Mouse (Mus musculus) cortical plate, adult 2 months (tissue): ENCODE data around the gene Tpx2. TPM values are rescaled to one million over a fixed set of nuclear protein-coding genes. Genes with fewer than 3 reads are reported as not detected.

Experiments
- H3K27ac ChIP-seq: fragments of 200-500 bp; 2 replicates; pipeline ENCODE4 v1.5.1; 2012; ENCODE audit warnings: low read length, control low read depth, inconsistent platforms; ENCODE audit not compliant: insufficient read depth
- H3K4me1 ChIP-seq: fragments of 200-500 bp; 2 replicates; pipeline ENCODE4 v1.6.1; 2011; ENCODE audit warnings: low read length; ENCODE audit not compliant: control insufficient read depth, insufficient read depth
- H3K4me3 ChIP-seq: fragments of 200-500 bp; 2 replicates; pipeline ENCODE4 v1.5.1; 2011; ENCODE audit warnings: mild to moderate bottlenecking, low read length, control low read depth; ENCODE audit not compliant: insufficient read depth
- CTCF ChIP-seq: fragments of 200-500 bp; IDR thresholded peaks from 2 replicates; pipeline ENCODE4 v1.5.1; 2011; ENCODE audit warnings: mild to moderate bottlenecking, control low read depth, low read length; ENCODE audit not compliant: insufficient read depth; ENCODE audit errors: extremely low read depth
- POLR2A ChIP-seq: fragments of 200-500 bp; IDR thresholded peaks from 2 replicates; pipeline ENCODE4 v1.6.1; 2011; ENCODE audit warnings: mild to moderate bottlenecking, low read length, control low read depth; ENCODE audit not compliant: insufficient read depth; ENCODE audit errors: extremely low read depth
- polyA plus RNA-seq: library from polyadenylated mRNA; depleted of rRNA; stranded (reverse); fragments of >200 nt; gene quantifications from 2 replicates; pipeline ENCODE4 v1.2.3, GENCODE M21; 2012

The Tpx2 gene
- polyA plus RNA-seq, 1 experiment: 1.8 TPM

DNA sequence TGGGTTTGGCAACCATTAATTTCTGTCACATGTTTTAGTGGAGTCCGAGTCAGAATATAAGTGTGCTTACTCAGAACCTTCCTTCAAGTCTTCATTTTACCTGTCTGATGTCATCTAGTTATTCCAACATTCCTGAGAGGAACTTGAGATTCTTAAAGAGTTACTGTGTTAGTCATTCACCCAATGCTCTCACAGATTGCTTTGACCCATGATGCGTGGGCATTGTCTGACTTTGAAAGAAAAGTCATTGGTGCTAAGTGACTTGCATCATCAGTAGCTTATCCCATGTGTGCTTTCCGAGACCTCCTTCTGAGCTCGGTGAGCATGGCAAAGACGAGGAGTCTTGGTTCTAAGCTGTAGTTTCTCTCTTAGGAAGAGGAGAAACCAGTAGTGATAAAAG, 41.0 kb downstream of the Tpx2 start:
- no peak for TF ChIP-seq POLR2A
- H3K4me3 ChIP-seq: no peak overlapping the region
- H3K27ac ChIP-seq: no peak overlapping the region
- no peaks in the 10 kb centered on the region; the same call in 1 of the 2 replicates for H3K4me1 ChIP-seq

DNA sequence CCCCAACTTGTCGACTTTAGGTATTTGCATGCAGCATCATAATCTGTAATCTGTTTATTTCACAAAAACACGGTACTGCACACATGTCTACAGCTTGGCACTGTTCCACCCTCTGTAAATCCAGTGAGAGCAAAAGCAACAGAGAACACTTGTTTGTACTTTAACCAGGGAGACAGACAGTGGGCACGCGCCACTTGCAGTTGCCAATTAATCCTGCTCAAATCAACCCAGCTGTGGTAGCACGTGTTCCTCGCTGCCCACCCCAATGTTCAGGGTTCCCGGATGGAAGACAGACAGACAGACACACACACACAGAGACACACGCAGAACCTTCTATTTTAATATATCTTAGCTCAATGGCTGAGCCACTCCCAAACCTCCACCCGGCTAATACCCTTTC, 48.1 kb downstream of the Tpx2 start:
- no peak overlapping the region for H3K27ac ChIP-seq
- no peaks in the 10 kb centered on the region for H3K4me1 ChIP-seq
- H3K4me3 ChIP-seq: no peak overlapping the region
- TF ChIP-seq CTCF (no peak), POLR2A (no peak)

DNA sequence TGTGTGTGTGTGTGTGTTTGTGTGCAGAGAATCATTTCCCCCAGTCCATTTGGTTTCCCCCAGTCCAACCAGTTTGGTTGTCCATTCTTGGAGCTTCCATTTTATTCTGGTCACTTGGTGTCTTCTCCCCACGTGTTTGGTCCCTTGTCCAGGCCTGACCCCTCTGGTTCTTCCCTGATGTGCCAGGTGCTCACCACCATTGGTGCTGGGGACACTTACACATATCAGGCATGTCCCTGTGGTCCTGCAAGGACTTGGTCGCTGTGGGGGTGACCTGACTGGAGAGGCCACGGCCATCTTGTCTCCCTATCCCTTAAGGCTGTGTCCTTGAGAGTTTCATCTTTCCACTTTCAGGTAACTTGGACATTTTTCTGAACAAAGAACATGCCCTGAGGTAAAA, 49.2 kb downstream of the Tpx2 start:
- H3K4me3 ChIP-seq: no peak overlapping the region
- H3K4me1 ChIP-seq: no peaks in the 10 kb centered on the region
- H3K27ac ChIP-seq: no peak overlapping the region
- TF ChIP-seq POLR2A (no peak), CTCF (no peak)

DNA sequence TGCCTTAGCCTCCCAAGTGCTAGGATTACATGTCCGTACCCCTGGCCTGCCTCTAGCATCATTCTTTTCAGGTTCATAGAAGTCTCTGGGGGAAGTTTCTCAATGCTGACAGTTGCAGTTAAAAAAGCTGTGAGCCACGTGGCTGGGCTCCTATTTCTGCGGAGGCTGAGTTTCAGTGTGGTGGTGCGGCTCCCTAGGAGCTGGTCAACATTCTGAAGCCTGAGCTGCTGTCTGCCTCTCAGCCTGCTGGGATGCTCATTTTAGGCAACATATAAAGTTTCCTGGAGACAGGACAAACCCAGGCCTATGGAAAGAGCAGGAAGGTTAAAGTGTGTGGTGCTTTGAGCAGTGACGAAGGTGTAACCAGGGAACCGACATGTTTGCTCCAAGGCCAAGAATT, 51.2 kb downstream of the Tpx2 start:
- no peak overlapping the region for H3K27ac ChIP-seq
- no peaks in the 10 kb centered on the region for H3K4me1 ChIP-seq
- H3K4me3 ChIP-seq: no peak overlapping the region
- TF ChIP-seq CTCF (no peak), POLR2A (no peak)

GRCm38 (mm10) chr2:152901296-152901695, 53.5 kb downstream of the Tpx2 start:
- TF ChIP-seq CTCF (no peak), POLR2A (no peak)
- Histone ChIP-seq H3K4me3 (no peak overlapping the region), H3K27ac (no peak overlapping the region), H3K4me1 (no peaks in the 10 kb centered on the region; the same call in 1 of the 2 replicates)

DNA sequence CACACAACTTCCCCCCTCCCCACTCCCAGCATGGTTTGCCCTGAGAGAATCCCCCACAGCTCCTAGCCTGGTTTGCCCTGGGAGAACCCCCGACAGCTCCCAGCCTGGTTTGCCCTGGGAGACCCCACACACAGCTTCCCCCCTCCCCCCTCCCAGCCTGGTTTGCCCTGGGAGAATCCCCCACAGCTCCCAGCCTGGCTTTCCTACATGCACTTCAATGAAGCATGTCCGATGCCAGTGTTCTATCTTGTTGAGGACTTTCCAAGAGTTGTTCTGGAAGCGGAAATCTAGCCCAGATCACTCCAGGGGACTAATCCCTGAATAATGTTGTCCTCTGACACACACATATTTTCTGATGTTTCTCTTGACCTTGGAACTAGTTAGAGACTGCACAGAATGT, 54.9 kb downstream of the Tpx2 start:
- Histone ChIP-seq H3K27ac (no peak overlapping the region), H3K4me3 (no peak overlapping the region)
- TF ChIP-seq CTCF (no peak), POLR2A (no peak)

DNA sequence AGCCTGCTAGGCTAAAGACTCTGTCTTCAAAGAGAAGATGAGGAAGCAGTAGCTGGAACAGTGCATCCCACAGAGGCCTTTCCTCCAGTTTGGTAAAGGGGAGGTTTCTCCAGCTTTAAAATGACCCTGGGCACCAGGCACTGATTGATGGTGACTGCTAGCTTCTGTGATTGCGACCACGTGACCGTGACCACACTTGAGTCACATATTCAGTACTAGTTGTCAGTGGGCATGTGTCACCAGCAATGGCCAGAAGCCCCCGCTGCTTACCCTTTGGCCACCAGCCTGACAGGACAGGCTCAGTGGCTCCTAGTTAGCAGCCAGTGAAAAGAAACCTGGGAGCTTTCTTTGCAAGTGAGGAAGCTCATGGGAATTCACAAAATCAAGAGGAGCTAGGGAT, 55.8 kb downstream of the Tpx2 start:
- H3K4me3 ChIP-seq: no peak overlapping the region
- no peaks in the 10 kb centered on the region; the same call in 1 of the 2 replicates for H3K4me1 ChIP-seq
- no peak for TF ChIP-seq POLR2A
- no peak for TF ChIP-seq CTCF
- H3K27ac ChIP-seq: no peak overlapping the region

More for the DNA sequence above, 54.9 kb downstream of the Tpx2 start:
- no peaks in the 10 kb centered on the region; the same call in 1 of the 2 replicates for H3K4me1 ChIP-seq

- H3K4me1 ChIP-seq: no peaks in the 10 kb centered on the region; the same call in 1 of the 2 replicates
- no peak for TF ChIP-seq CTCF
- no peak for TF ChIP-seq POLR2A
- H3K27ac ChIP-seq: no peak overlapping the region
- H3K4me3 ChIP-seq: no peak overlapping the region
Observed at GRCm38 (mm10) chr2:152904127-152904643, 56.4 kb downstream of the Tpx2 start.

DNA sequence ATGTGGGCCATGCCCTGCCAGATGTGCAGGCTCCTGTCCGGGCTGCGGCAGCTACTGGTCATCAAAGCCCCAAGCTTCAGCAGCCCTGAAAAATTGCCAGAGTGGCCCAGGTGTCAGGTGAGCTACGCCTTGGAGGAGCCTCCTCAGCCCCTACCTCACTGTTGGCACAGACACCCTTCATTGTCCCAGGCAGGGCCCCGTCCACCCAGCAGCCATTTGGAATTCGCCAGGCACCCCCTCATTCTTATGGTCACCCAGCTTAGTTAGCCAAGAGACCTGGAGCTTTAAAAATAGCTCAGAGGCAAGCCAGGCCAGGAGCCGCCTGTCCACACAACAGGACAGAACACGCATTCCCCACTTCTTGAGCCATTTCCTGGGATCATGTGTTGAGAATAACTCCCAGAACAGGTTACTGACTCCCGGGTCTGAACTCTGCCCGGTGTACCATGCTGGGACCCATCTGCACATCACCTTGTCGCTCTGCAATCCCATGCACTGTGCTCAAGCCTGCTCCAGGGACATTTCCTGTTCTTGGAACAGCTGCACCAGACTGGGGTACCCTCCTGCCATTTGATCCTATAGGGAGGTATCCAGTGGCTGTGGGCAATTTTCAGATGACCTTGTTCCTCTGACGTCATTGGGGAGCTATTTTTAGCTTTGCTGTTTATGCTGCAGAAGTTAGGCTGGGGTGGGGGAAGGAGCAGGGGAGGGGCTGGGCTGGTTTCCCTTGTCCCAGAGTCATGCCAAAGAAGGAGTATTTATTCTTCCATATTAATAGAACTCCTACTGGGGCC, 57.5 kb downstream of the Tpx2 start:
- no peak overlapping the region for H3K27ac ChIP-seq
- TF ChIP-seq CTCF: no peak
- no peak for TF ChIP-seq POLR2A
- no peaks in the 10 kb centered on the region; the same call in 1 of the 2 replicates for H3K4me1 ChIP-seq
- no peak overlapping the region for H3K4me3 ChIP-seq
